Mouse (Mus musculus) T-helper 1 cell (primary cell): ENCODE results near the gene Pate1.

Experiments used
- in situ Hi-C: fragments of 300-600 bp; cut with MboI, MseI; formaldehyde crosslinking; loops from one replicate; pipeline ENCODE4 v1.15.1; 2025; ENCODE audit warnings: high pct_unique_total_duplicates

The Pate1 gene

DNA sequence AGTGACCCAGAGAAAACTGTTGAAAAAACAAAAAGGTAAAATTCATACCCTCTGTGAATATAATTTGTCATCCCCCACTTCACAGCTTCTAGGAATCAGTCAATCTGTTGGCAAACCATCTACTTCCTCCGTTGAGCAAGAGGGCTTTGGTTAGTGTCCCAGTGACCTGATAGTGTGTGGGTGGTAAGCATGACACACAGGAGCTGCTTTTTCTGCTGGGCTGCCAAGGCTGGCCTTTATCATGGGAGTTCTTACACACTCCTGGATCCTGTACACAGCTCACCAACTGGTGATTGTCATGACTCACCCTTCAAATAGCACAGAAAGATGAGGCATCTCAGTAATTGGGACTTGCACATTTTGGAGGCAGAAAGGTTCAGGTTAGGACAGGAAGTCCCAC, at the start of gene Pate1:
Gene Pate1 (minus strand): TSS at position 378 of the 400 bp plus-strand sequence.
- in situ Hi-C loops, result no loop called here

GRCm38 (mm10) chr9:35707265-35707664, 20.1 kb upstream of the Pate1 start:
- in situ Hi-C loops, result no loop called here

DNA sequence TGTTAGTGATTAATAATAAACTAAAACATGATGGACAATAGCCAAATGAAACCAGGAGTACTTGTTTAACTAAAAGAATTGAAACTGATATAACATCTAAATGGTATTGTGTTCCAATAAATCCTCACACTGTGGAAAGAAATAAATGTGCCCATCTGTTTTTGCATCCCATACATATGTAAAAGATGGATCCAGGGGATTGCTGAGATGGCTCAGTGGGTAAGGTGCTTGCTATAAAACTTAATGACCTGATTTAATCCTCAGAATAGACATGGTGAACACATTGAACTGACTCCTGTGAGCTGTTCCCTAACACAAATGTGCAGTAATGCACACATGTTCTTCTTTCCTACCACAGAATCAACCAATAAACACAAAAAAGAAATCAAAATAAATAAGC, 4.7 kb upstream of the Pate1 start:
- in situ Hi-C loops, result no loop called here

DNA sequence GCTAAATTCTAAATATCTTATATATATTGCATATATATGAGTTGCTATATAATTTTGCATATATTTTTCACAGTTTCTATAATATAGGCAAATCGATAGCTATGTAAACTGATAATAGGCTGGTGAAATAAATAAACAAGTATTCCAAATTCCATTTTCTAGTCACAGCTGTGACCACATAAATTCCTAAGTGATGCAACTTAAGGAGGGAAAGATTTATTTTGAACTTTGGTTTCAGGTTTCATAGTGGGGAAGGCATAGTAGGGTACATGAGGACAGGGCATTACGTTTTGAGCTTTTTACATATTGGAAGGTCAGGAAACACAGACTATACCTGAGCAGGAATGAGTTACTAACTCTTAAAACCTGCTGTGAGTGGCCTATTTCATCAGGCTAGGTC, 13.6 kb downstream of the Pate1 start:
- in situ Hi-C loops, result no loop called here

DNA sequence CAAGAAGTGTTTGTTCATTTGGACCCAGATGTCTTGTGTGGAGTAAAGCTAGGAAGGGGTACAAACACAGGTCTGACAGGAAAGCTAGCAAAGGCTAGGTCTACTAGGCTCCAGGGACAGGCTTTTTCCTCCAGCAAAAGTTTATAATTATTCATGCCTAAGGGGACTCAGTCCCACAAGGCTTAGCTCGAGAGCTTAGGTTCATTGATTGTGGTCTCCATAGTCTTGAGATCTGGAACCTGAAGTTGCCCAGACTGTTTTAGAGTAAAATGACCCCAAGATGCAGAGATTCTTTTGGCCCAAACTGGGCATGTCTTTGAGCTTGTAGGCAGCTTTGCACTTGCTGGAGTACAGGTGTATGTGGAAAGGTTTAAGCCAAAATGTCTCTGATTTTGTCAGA, 39.1 kb downstream of the Pate1 start, which contains the start of gene Pate3:
Gene Pate3 (minus strand): TSS at position 101 of the 400 bp plus-strand sequence.
- in situ Hi-C loops, result no loop called here
